Mouse (Mus musculus): ENCODE results near the gene Ago3.

The Ago3 gene

DNA sequence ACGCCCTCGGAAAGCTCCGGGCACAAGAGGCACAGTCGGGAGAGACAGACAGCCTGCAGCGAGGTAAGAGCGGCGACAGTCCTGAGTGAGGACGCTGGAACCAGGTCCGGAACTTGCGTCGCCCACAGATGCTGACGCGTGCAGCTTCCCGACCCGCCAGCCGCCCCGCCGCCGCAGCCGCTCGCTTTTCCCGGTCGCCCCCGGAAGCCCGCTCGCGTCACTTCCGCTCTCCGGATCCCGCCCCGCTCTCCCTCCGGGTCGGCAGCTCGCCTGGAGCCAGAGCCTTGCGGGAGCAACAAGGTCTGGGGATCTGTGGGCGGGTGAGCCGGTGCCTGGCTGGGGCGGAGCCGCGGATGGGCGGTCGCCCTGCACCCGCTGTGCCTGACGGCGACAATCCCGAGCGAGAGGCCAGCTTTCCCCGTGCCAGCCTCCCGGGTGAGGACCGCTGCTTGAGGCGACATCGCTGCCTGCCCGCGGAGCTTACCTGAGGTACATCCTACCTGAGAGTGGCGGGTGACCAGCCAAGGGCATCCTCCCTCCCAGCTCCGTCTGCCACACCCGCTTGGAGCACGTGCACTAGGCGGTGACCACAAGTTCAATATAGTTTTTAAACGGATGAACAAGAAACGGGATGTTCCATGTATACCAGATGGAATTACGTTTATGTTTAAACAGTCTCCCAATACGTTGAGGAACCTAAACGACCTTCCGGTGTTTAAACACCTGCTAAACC is at the start of gene Ago3:
Gene Ago3 (minus strand): TSS at position 210 of the 733 bp plus-strand sequence.
- DNase-seq (ENCODE audit: low spot score in 2 of 2): peak; percentile 89 to 96

DNA sequence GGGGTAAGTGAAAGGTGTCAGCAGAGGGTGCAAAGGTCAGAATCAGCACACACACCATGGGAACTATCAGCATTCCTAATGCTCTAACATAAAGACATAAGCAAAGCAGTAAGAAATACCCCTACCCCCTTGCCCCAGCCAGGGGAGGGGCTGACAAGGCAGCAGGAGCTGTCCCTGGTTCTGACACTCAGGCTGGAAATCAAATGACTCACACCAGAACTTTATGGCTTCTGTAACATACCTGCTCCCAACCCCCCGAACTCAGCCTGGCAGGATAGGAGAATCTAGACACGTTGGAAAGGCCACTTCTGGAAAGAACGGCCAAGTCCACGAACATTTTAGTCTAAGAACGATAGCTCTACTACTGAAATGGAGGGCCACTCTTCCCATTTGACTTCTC is 43.7 kb upstream of the Ago3 start:
- peak in 1 of 2 experiments; percentile 54 for DNase-seq (ENCODE audit: low spot score in 2 of 2)

DNA sequence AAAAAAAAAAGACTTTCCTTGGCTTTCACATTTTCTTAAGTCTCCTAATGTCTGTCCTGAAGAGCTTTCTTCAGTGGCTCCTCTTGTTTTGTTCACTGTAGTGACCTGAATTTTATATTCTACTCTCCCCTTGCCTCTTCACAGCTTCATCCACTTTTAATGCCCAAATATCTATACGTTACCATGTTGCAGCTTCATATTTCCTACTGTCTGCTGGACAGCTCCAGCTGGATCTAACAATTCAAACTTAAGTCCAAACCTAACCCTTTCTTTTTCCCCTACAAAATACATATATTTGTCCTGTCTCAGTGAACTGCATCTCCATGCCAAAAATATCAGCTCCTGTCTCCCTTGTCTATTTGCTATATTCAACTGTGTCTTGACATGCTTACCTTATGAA is 40.0 kb upstream of the Ago3 start:
- DNase-seq (ENCODE audit: low spot score in 2 of 2): no peak

DNA sequence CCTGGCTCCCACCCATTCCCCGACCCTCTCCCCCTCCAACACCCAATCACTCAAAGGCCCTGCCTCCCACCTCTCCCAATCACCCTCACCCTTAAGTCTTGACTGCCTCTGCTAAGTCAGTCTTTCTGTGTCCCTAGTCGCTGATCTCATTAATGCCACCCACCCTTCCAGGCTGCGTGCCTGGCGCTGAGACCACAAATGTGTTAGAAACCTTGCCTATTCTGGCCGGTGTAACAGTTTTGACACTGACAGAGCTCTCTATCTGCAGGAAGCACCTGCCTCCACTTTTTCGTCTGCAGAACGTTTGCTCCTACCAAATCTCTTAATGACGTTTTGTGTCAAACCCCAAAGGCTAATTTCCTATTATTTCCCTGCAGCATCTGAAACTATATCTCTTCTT is 39.6 kb upstream of the Ago3 start:
- DNase-seq (ENCODE audit: low spot score in 2 of 2): no peak

DNA sequence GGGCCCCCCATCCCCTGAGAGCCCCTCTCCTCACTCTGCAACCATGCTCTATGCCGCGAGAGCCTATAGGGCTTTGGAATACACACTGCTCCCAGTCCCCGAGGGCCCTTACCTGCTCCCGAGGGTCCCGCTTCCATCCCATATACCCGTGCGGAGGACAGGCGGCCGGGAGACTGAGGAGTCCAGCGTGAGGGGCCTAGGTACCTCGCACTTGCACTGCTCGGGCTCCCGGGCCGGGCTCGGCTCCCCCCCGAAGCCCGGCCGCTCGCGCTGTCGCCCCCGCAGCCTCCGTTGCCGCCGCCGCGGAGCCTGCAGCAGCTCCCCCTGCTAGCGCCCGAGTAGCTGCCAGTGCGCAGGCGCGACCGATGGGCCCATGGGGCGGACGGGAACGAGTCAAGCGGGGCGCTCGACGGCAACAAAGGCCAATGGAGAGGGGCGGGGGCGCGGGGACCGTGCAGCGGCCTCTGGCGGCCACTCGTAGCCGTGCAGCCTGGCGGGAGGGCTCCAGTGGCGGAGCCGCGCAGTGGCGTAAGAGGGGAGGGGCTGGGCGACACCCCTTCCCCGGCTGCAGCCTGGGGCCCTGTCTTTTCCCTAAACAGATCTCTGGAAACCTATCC is 39.0 kb upstream of the Ago3 start, which contains the start of gene Ago1:
Gene Ago1 (minus strand): TSS at position 299 of the 617 bp plus-strand sequence.
- peak; percentile 93 to 97 for DNase-seq (ENCODE audit: low spot score in 2 of 2)

DNA sequence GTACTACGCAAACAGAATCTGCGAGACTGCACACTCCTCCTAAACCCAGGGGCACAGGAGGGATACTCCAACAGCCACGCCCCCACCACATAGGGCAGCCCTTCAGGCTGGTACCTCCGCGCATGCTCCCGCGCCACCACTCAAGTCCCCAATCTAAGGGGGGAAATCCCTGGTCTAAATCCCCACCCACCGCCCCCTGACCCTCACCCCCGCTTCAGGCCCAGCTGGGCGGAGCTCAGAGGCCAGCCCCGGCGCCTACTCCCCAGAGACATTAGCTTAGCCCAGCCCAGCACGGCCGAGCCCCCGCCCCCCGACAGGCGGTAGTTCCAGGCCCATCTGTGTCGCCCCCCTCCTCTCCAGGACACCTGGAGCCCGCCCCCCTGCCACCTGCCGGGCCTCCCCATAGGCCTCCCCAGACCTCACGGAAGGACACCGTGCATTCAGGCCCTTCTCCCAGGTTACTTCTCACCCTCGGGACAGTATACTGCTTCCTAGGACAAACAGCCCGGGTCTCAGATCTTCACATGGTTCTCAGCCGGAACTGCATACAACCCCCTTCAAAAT is 38.4 kb upstream of the Ago3 start:
- peak; percentile 64 to 80 for DNase-seq (ENCODE audit: low spot score in 2 of 2)

DNA sequence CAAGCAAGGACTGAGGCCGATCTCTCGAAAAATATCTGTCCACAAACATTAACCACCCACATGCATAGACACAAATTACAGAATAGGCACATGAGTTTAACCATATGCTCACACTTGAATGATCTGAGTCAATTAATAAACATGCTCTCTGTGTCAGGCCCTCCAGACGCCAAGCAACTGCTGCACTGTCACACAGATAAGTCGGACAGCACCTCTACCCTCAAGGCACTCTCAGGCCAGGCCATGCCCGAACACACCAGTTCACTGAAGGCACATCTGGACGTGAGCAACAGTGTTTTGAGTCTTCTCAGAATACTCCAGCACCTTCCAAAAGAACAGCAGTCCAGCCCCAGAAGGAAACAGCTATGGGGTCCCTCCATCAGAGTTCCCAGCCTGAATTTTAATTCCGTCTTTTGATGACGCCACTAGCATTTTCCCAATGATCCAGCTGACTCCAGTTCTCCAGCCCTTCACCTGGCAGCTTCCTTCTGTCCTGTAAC is 36.9 kb upstream of the Ago3 start:
- no peak for DNase-seq (ENCODE audit: low spot score in 2 of 2)

DNA sequence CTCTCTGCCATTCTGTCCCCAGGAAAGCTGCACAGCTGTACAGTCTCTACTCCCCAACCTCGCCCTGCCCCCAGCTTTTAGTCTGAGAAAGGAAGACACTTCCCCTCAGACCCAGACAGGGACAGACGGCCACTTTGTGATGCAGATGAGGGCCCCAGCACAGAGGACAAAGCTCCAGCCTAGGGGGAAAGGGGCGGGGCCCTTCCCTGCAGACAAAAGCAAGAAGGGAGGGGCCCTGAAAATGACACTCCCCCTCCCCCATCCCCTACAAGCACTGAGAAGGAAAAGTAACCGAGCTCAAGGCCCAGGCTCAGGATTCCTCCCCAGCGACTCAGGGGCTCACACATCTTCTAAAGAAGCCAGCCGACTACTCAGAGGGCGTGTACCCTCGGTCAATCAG is 36.5 kb upstream of the Ago3 start:
- DNase-seq (ENCODE audit: low spot score in 2 of 2): peak in 1 of 2 experiments; percentile 15

DNA sequence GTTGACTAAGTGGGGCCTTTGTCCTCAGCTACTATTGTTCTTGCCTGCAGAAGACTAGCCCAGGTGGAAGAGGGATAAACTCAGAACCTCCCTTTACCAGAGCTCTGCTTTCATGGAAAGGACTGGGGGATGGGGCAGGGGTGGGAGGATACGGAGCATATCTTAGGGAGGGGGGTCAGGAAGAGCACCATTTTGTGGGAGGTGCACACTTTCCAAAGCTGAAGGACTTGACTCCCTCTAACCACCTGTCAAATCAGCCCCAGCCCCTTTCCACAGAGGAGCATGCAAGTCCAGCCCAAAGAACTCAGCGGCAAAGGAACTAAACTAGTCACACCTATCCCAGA is 35.5 kb upstream of the Ago3 start:
- DNase-seq (ENCODE audit: low spot score in 2 of 2): no peak

DNA sequence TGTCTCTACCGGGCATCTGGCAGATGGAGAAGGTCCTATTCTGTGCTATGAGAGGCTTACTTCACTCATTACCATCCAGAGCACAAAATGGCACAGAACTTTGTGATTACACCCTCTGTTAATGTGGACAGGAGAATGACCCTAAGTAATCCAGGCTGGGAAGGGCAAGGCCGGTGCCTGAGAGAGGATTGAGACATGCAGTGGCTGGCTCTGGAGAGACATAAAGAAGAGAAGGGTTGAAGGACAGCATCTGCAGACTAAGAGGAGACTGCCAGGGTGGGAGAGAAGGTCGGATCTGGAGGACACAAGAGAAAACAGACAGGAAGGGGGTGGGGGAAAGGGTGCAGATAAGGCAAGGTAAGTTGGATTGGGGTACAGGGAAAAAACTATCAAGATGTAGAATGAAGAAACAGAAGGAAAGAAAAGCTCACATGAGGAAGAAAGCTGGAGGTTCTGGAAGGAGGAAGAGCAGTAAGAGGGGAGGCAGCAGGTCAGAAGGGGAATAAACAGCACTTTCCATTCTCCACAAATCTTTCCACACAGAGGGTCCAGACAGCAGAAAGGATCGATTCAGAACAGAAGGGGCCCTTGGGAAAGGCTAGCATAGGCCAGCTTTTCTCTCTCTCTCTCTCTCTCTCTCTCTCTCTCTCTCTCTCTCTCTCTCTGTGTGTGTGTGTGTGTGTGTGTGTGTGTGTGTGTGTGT is 35.0 kb upstream of the Ago3 start:
- no peak for DNase-seq (ENCODE audit: low spot score in 2 of 2)

DNA sequence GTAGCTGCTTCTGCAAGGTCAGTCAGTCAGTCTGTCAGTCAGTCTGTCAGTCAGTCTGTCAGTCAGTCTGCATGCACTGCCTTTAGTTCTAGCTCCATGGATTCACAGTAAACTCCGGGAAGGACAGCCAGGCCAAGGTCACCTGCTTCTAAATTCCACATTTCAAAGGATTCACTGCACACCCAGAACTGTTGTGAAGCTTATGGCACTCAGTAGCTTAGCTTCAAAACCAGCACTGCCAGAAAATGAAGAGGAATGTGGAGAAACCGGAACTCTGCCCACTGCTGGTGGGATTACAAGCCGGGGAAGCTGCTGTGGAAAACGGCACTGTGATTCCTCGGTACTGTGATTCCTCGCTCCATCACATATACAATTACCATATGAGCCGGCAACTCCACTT is 26.1 kb upstream of the Ago3 start:
- no peak for DNase-seq (ENCODE audit: low spot score in 2 of 2)

DNA sequence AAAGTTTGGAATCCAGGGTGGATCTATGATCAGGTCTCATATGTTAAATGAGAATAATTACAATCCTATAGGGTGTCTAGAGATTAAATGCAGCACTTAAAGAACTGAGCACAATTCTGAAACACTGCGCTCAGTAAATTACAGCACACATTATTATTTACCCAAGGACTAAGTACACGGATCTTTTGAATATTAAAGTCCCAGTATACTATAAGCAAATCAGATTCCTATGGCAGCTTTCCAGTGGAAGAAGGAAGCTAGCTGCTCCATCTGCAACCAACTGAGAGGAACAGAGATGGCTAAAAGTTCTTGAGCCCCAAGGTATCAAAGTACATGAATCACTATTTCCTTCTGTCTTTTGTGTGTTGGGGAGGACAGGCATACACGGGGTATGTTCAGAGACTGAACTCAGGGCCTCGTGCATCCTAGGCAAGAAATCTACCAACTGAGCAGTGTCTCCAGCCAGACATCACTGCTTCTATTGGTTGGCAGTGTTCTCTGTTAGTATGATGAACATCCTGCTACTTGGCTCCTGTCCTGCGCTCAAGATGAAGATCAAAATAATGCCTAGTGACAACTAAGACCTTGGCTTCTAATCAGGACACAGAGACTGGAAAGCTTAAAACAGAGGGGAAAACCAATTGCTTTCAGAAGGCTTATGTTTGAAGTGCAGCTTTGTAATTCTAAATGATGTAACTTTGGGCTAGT is 25.3 kb upstream of the Ago3 start:
- DNase-seq (ENCODE audit: low spot score in 2 of 2): no peak

DNA sequence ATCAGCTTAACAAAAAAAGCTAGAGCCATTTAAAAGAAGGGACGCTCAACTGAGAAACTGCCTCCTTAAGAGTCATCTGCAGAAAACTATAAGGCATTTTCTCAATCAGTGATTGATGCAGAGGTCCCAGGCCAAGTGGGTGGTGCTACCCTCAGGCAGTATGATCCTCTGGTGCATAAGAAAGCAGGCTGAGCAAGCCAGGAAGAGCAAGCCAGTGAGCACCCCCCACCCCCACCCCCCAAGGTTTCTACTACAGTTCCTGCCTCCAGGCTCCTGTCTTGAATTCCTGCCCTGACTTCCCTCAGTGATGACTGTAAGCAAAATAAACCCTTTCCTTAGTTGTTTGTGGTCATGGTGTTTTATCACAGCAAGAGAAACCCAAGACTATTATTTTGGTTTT is 20.9 kb upstream of the Ago3 start:
- DNase-seq (ENCODE audit: low spot score in 2 of 2): no peak

DNA sequence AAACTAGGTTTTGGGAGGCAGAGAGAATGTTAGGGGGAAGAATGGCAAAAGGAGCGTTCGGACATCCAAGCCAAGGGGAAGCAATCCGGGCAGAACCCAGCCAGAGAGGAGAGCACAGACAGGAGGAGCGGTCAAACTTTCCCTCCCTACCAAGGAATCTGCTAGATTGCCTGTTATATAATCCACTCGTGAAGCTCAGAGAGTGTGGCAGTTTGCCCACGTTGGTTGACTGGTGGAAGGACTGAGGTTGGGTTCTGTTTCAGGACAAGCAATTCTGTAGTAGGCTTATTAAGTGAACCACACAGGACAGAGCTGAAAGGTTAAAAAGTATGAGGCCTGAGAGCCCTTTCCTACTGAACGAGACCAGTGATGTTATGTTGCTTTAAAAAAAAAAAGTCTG is 17.8 kb upstream of the Ago3 start:
- no peak for DNase-seq (ENCODE audit: low spot score in 2 of 2)

DNA sequence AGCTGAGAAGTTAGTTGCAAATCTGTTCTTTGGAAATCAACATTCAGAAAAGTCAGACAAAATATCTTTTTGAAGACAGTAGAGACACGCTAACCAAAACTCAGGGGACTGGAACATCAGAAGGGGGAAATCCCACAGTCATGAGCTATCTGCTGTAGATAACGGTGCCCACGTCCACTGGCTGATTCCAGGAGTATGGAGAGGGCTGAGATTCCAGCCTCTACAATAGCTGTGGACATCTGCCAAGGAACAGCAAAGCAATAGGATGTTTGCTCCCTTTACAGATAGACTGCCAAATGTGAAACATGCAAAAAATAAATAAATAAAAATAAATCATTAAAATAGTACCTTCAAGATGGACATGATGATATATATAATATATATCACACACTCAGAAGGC is 15.2 kb upstream of the Ago3 start:
- no peak for DNase-seq (ENCODE audit: low spot score in 2 of 2)

DNA sequence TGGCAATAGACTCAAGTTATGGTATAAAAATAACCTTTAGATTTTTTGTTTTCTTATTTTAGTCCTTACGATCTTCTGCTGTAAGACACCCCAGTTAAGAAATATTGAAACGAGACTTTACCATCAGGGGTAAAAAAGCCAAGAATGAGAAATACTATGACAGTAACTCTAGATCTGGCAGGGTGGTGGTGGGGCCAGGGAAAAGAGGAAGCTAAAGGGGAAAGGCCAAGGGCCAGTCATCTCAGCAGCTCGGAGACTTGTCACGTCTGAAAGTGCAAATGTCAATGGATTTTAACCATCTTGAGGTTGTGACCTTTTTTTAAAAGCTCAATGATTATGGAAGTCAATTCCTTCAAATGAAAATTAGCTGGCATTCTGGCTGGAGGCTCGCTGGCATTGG is 8.9 kb upstream of the Ago3 start:
- DNase-seq (ENCODE audit: low spot score in 2 of 2): no peak

DNA sequence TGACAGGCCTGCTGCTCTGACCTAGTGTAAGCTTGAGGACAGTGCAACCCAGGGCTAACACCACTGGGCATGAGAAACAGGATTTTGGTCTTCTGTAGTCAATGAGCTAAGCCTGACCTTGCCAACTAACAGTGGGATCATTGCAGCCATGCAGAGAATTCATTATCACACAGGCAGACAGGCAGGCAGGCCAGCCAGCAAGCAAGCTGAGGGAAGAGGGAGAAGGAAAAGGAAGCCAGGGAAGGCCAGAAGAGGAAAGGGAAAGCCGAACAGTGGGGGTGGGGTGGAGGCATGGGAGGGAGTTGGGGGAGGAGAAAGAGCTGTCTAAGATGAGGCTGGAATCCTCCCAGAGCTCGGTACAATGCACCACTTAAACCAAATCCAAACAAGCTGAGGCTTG is 6.9 kb upstream of the Ago3 start:
- DNase-seq (ENCODE audit: low spot score in 2 of 2): no peak

DNA sequence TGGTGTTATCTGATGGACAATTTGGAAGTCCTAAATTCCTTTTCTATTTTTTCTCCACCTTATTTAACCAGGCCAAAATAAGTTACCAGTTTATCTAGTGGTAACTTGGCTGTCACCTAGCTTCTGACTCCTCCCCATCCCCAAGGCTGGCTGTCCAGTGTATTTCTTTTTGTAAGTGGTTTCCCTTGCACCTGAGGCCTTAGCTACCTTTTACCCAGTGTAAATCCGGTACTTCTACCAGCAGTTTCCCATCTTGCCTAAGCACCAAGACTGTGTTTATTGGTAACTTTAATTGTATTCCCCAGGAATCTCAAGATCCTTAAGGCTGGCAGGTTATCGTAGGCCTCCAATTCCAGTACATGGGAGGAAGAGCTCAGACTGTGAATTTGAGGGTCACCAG is 4.7 kb upstream of the Ago3 start:
- no peak for DNase-seq (ENCODE audit: low spot score in 2 of 2)

DNA sequence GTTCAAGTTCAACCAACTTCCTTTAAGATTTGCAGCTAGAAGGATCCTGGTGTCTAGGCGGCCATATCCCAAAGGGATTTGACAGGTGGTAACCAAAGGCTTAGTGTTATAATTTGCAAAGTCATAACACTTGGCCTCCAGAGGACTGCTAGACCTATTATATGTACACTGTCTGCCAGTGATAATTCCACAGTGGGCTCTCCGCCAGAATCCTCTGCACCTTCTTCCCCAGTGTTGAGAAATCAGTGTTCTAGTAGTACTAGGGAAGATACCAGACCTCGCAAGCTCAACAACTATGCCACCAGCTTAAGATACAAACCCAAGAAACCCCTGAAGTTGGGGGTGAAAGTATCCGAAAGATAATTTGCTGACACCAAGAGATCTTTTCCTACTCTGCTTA is 3.8 kb upstream of the Ago3 start:
- DNase-seq (ENCODE audit: low spot score in 2 of 2): no peak

DNA sequence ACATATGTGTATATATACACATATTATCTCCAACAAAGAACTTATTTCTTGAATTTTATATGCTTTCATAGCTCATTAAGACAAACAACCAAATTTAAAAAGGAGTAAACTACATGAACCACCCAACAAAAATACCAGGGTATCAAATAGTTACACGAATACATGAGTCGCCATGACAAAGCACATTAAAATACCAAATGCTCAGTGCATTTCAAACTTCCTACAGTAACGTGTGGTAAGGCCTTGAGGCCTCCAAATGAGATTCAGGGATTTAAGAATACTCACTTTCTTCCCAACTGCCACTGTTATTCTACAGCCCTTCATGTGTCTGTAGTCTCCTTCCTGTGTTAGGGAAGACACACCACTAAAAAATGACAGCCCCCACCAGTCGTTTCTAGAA is 2.4 kb upstream of the Ago3 start:
- DNase-seq (ENCODE audit: low spot score in 2 of 2): no peak

DNA sequence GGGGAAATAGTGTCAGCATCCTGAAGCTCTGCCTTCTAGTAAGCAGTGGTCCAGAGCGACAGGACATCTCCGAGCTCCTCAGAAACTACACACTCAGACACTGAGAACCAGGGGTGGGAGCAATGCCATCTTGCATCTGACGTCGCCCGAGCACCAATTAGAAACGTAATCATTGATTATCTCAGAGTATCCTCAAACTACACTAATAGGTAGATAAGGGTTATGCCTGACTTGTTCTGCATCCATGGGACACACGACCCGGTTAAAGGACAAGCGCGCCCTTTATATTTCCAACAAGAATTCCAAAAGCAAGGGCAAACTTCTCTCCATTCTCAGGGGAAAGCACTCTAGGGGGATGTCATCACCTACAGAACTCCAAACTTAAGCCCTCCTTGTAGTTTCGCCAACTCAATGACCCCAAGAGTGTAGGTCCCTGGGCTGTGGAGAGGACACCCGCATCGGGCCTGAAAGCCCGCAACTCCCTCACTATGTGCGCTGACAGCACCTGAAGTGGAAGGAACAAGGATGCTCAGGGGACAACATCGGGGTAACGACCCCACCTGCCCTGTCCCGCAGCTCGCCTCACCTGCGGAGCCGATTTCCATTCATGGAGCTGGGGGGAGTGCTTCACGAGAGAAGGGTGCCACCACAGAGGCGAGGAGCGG is 542 bp downstream of the Ago3 start:
- DNase-seq (ENCODE audit: low spot score in 2 of 2): no peak

Data from spleen, postnatal 4 days (tissue).